Mouse (Mus musculus): ENCODE data around the gene Ptpn3. TPM values are rescaled to one million over a fixed set of nuclear protein-coding genes. Genes with fewer than 3 reads are reported as not detected.
A peak's percentile ranks its signal among the peaks of the same experiment; 100 is the strongest.

Gene Ptpn3
- total and polyA plus RNA-seq, 3 experiments: 4.7 to 8.4 TPM; not detected in 1

GRCm38 (mm10) chr4:57168680-57169079 is 133.0 kb downstream of the Ptpn3 start:
- Histone ChIP-seq H3K79me2 (ENCODE audit: control insufficient read depth, insufficient read depth, low read length, poor library complexity) (no peaks in the 10 kb centered on the region), H3K9ac (ENCODE audit: control insufficient read depth, low read depth, low read length, poor library complexity, severe bottlenecking) (no peak overlapping the region), H3K4me1 (ENCODE audit: control insufficient read depth in 1 of 2, insufficient read depth in 2 of 2, low read length in 2 of 2) (peaks cover 0 to 8% of the 10 kb centered on the region in 2 experiments; a peak in 2 of 4 replicates), H3K9me3 (replicated peaks; ENCODE audit: insufficient read depth, low read length) (no peaks in the 10 kb centered on the region), H3K36me3 (ENCODE audit: control insufficient read depth in 1 of 2, insufficient read depth in 2 of 2, low read length in 2 of 2) (no peaks in the 10 kb centered on the region), H3K4me3 (ENCODE audit: control insufficient read depth in 1 of 2, insufficient read depth in 1 of 2, low read depth in 2 of 2, low read length in 2 of 2) (no peak overlapping the region), H3K27ac (ENCODE audit: control insufficient read depth, low read depth, low read length) (no peak overlapping the region), H3K27me3 (ENCODE audit: control insufficient read depth in 1 of 2, insufficient read depth in 2 of 2, low read length in 2 of 2) (peaks cover 0 to 2% of the 10 kb centered on the region in 2 experiments; a peak in 1 of 4 replicates)
- TF ChIP-seq BHLHE40 (IDR thresholded peaks at IDR 0.05; ENCODE audit: borderline replicate concordance, low read depth, low read length) (no peak), E2F4 (IDR thresholded peaks at IDR 0.05; ENCODE audit: borderline replicate concordance, low read depth, low read length) (no peak), MEF2A (IDR thresholded peaks at IDR 0.05; ENCODE audit: extremely low read depth, insufficient replicate concordance, low read depth, low read length, poor library complexity, severe bottlenecking) (no peak), RCOR1 (IDR thresholded peaks at IDR 0.05; ENCODE audit: low read depth, low read length) (no peak), JUND (IDR thresholded peaks at IDR 0.05; ENCODE audit: low read depth, low read length) (no peak), MYC (IDR thresholded peaks at IDR 0.05; ENCODE audit: low read depth, low read length) (no peak), SIN3A (IDR thresholded peaks at IDR 0.05; ENCODE audit: low read length) (no peak), MAX (IDR thresholded peaks at IDR 0.05; ENCODE audit: low read length) (no peak), POLR2AphosphoS5 (IDR thresholded peaks at IDR 0.05; ENCODE audit: borderline replicate concordance, low read depth, low read length) (no peak), SMC3 (IDR thresholded peaks at IDR 0.05; ENCODE audit: low read depth, low read length) (no peak), TAL1 (IDR thresholded peaks at IDR 0.05; ENCODE audit: low read length) (no peak), ZNF384 (IDR thresholded peaks at IDR 0.05; ENCODE audit: low read depth, low read length) (no peak), TBP (IDR thresholded peaks at IDR 0.05; ENCODE audit: low read depth, low read length) (no peak), UBTF (IDR thresholded peaks at IDR 0.05; ENCODE audit: borderline replicate concordance, insufficient read depth, low read depth, low read length) (no peak), ZC3H11A (IDR thresholded peaks at IDR 0.05; ENCODE audit: low read depth, low read length) (no peak), USF2 (IDR thresholded peaks at IDR 0.05; ENCODE audit: borderline replicate concordance in 1 of 2, insufficient read depth in 1 of 2, low read depth in 1 of 2, low read length in 2 of 2) (no peak), ZMIZ1 (IDR thresholded peaks at IDR 0.05; ENCODE audit: low read depth, low read length) (no peak), USF1 (IDR thresholded peaks at IDR 0.05; ENCODE audit: low read depth, low read length) (no peak)
- DNase-seq (ENCODE audit: low read depth, low spot score): no peak

- TF ChIP-seq USF1 (IDR thresholded peaks at IDR 0.05; ENCODE audit: low read depth, low read length) (0 out of 2 replicates have a peak, but pooled peaks have one; percentile 10), MAZ (IDR thresholded peaks at IDR 0.05; ENCODE audit: low read depth, low read length) (no peak), ZNF384 (IDR thresholded peaks at IDR 0.05; ENCODE audit: low read depth, low read length) (no peak), CHD1 (IDR thresholded peaks at IDR 0.05; ENCODE audit: low read depth, low read length) (no peak), MAFK (IDR thresholded peaks at IDR 0.05; ENCODE audit: borderline replicate concordance, low read depth, low read length) (no peak), GATA1 (IDR thresholded peaks at IDR 0.05; ENCODE audit: low read depth, low read length) (peak; percentile 76), MEF2A (IDR thresholded peaks at IDR 0.05; ENCODE audit: extremely low read depth, insufficient replicate concordance, low read depth, low read length, poor library complexity, severe bottlenecking) (no peak), TAL1 (IDR thresholded peaks at IDR 0.05; ENCODE audit: low read length) (peak; percentile 64), MYB (IDR thresholded peaks at IDR 0.05; ENCODE audit: low read depth, low read length) (0 out of 2 replicates have a peak, but pooled peaks have one; percentile 34), RCOR1 (IDR thresholded peaks at IDR 0.05; ENCODE audit: low read depth, low read length) (peak; percentile 48; the same call in 1 of the 2 replicates), TCF12 (IDR thresholded peaks at IDR 0.05; ENCODE audit: low read depth, low read length) (peak; percentile 81), EP300 (IDR thresholded peaks at IDR 0.05; ENCODE audit: low read depth in 1 of 2, low read length in 2 of 2) (peak; percentile 79 to 81)
- no peak overlapping the region for H3K4me3 ChIP-seq (ENCODE audit: control insufficient read depth in 1 of 2, insufficient read depth in 1 of 2, low read depth in 2 of 2, low read length in 2 of 2)
- H3K36me3 ChIP-seq (ENCODE audit: control insufficient read depth in 1 of 2, insufficient read depth in 2 of 2, low read length in 2 of 2): no peaks in the 10 kb centered on the region
- no peaks in the 10 kb centered on the region for H3K79me2 ChIP-seq (ENCODE audit: control insufficient read depth, insufficient read depth, low read length, poor library complexity)
- H3K27me3 ChIP-seq (ENCODE audit: control insufficient read depth in 1 of 2, insufficient read depth in 2 of 2, low read length in 2 of 2): peaks cover 0 to 2% of the 10 kb centered on the region in 2 experiments; a peak in 1 of 4 replicates
- peaks cover 0 to 8% of the 10 kb centered on the region in 2 experiments; a peak in 2 of 4 replicates for H3K4me1 ChIP-seq (ENCODE audit: control insufficient read depth in 1 of 2, insufficient read depth in 2 of 2, low read length in 2 of 2)
- H3K9ac ChIP-seq (ENCODE audit: control insufficient read depth, low read depth, low read length, poor library complexity, severe bottlenecking): no peak overlapping the region
- no peaks in the 10 kb centered on the region for H3K9me3 ChIP-seq (replicated peaks; ENCODE audit: insufficient read depth, low read length)
- DNase-seq (ENCODE audit: low read depth, low spot score): peak; percentile 63
- H3K27ac ChIP-seq (ENCODE audit: control insufficient read depth, low read depth, low read length): no peak overlapping the region
These were observed 133.4 kb downstream of the Ptpn3 start for GRCm38 (mm10) chr4:57168277-57168676.
